Mouse (Mus musculus) embryonic fibroblast, embryonic 13.5 days (primary cell): Measurements from ENCODE around the gene Lzic. TPM values are rescaled to one million over a fixed set of nuclear protein-coding genes. Genes with fewer than 3 reads are reported as not detected.
A peak's percentile ranks its signal among the peaks of the same experiment; 100 is the strongest.

ENCODE experiments used
- H3K27ac ChIP-seq: 2 replicates; pipeline ENCODE4 v1.5.1; 2012; ENCODE audit warnings: low read length, control low read depth, inconsistent platforms; ENCODE audit not compliant: insufficient read depth
- H3K4me1 ChIP-seq: 2 replicates; pipeline ENCODE4 v1.6.1; 2011; ENCODE audit warnings: low read length; ENCODE audit not compliant: control insufficient read depth, insufficient read depth
- H3K4me3 ChIP-seq: 2 replicates; pipeline ENCODE4 v1.5.1; 2011; ENCODE audit warnings: mild to moderate bottlenecking, control low read depth, low read length; ENCODE audit not compliant: insufficient read depth
- CTCF ChIP-seq: IDR thresholded peaks from 2 replicates; pipeline ENCODE4 v1.5.1; 2011; ENCODE audit warnings: mild to moderate bottlenecking, control low read depth, low read length, moderate library complexity, borderline replicate concordance; ENCODE audit not compliant: insufficient read depth
- POLR2A ChIP-seq: IDR thresholded peaks from 2 replicates; pipeline ENCODE4 v1.6.1; 2011; ENCODE audit warnings: low read depth, mild to moderate bottlenecking, control low read depth, low read length, moderate library complexity
- polyA plus RNA-seq: library from polyadenylated mRNA; stranded (reverse); fragments of >200 nt; gene quantifications from 2 replicates; pipeline ENCODE4 v1.2.4, GENCODE M21; 2011; ENCODE audit warnings: low read depth; ENCODE audit not compliant: missing spikeins, insufficient read length

Gene Lzic
- polyA plus RNA-seq, 1 experiment: 48.3 TPM

GRCm38 (mm10) chr4:149525811-149526210 is 40.8 kb downstream of the Lzic start:
- Histone ChIP-seq H3K4me3 (no peak overlapping the region), H3K27ac (no peak overlapping the region), H3K4me1 (no peaks in the 10 kb centered on the region)
- TF ChIP-seq POLR2A (no peak), CTCF (no peak)

- TF ChIP-seq POLR2A: no peak
- no peak for TF ChIP-seq CTCF
- Histone ChIP-seq H3K4me3 (no peak overlapping the region), H3K27ac (no peak overlapping the region), H3K4me1 (no peaks in the 10 kb centered on the region)
Observed at GRCm38 (mm10) chr4:149526330-149526729, 41.3 kb downstream of the Lzic start.

GRCm38 (mm10) chr4:149527621-149528354 is 42.8 kb downstream of the Lzic start:
- H3K27ac ChIP-seq: no peak overlapping the region
- no peaks in the 10 kb centered on the region for H3K4me1 ChIP-seq
- H3K4me3 ChIP-seq: no peak overlapping the region
- TF ChIP-seq POLR2A: no peak
- TF ChIP-seq CTCF: no peak

- TF ChIP-seq CTCF: no peak
- TF ChIP-seq POLR2A: no peak
- Histone ChIP-seq H3K4me3 (no peak overlapping the region), H3K4me1 (no peaks in the 10 kb centered on the region), H3K27ac (no peak overlapping the region)
Observed at GRCm38 (mm10) chr4:149529691-149530090, 44.7 kb downstream of the Lzic start.

- TF ChIP-seq CTCF (no peak), POLR2A (no peak)
- H3K4me3 ChIP-seq: no peak overlapping the region
- no peak overlapping the region for H3K27ac ChIP-seq
- H3K4me1 ChIP-seq: 0 out of 2 replicates have a peak, but pooled peaks cover 4% of the 10 kb centered on the region
Observed at GRCm38 (mm10) chr4:149539441-149539840, 54.4 kb downstream of the Lzic start.

GRCm38 (mm10) chr4:149541935-149542334 is 56.9 kb downstream of the Lzic start:
- TF ChIP-seq POLR2A: no peak
- TF ChIP-seq CTCF: no peak

GRCm38 (mm10) chr4:149542431-149542830 is 57.4 kb downstream of the Lzic start:
- no peak for TF ChIP-seq POLR2A
- TF ChIP-seq CTCF: no peak
- H3K27ac ChIP-seq: no peak overlapping the region
- 0 out of 2 replicates have a peak, but pooled peaks cover 4% of the 10 kb centered on the region for H3K4me1 ChIP-seq
- H3K4me3 ChIP-seq: no peak overlapping the region

More at GRCm38 (mm10) chr4:149541935-149542334, 56.9 kb downstream of the Lzic start:
- H3K4me1 ChIP-seq: 0 out of 2 replicates have a peak, but pooled peaks cover 4% of the 10 kb centered on the region
- no peak overlapping the region for H3K4me3 ChIP-seq
- H3K27ac ChIP-seq: no peak overlapping the region

- TF ChIP-seq CTCF: peak; percentile 77
- TF ChIP-seq POLR2A: no peak
- Histone ChIP-seq H3K27ac (no peak overlapping the region), H3K4me3 (no peak overlapping the region), H3K4me1 (0 out of 2 replicates have a peak, but pooled peaks cover 4% of the 10 kb centered on the region)
Observed at GRCm38 (mm10) chr4:149542927-149543553, 58.0 kb downstream of the Lzic start.

GRCm38 (mm10) chr4:149544892-149545291 is 59.9 kb downstream of the Lzic start:
- TF ChIP-seq CTCF (no peak), POLR2A (no peak)
- Histone ChIP-seq H3K27ac (no peak overlapping the region), H3K4me3 (no peak overlapping the region), H3K4me1 (0 out of 2 replicates have a peak, but pooled peaks cover 2% of the 10 kb centered on the region)

Other genes with a start within 250 kb of the Lzic start
- 79.8 and 84.1 TPM in 2 replicates for gene Kif1b, start 177.5 kb upstream of the Lzic start, polyA plus RNA-seq
- gene Ube4b, start 58.5 kb upstream of the Lzic start, polyA plus RNA-seq: 86.6 and 87.7 TPM in 2 replicates
- gene Rbp7, start 30.3 kb upstream of the Lzic start, polyA plus RNA-seq: not detected in 2 replicates
- not detected in 2 replicates for gene Tmem274, start 7.9 kb upstream of the Lzic start, polyA plus RNA-seq
- 5.1 and 7.0 TPM in 2 replicates for gene Nmnat1, start within 50 bp of the Lzic start, polyA plus RNA-seq
- gene Ctnnbip1, start 33.0 kb downstream of the Lzic start, polyA plus RNA-seq: 11.4 TPM in 2 replicates
- gene Clstn1, start 101.2 kb downstream of the Lzic start, polyA plus RNA-seq: 52.0 and 53.6 TPM in 2 replicates
- gene Pik3cd, start 217.3 kb downstream of the Lzic start, polyA plus RNA-seq: 3.6 and 4.3 TPM in 2 replicates